Mouse (Mus musculus) MEL (cell line): ENCODE measurements around the gene Col4a1. TPM values are rescaled to one million over a fixed set of nuclear protein-coding genes. Genes with fewer than 3 reads are reported as not detected.

Source experiments
- DNase-seq: peaks from one replicate; pipeline ENCODE4 v3.0.0; 2011; ENCODE audit warnings: low read depth, low spot score
- H3K27ac ChIP-seq: 2 replicates; pipeline ENCODE4 v1.5.1; 2012; ENCODE audit warnings: low read depth, mild to moderate bottlenecking, control low read depth, low read length, moderate library complexity; ENCODE audit not compliant: control insufficient read depth
- H3K27me3 ChIP-seq, 2 experiments: fragments of 150-350 bp in 1 of 2; sonication (generic) in 1 of 2; 2 replicates each; pipeline ENCODE4 v1.6.1; 2012; ENCODE audit warnings: low read length in 2 of 2, mild to moderate bottlenecking in 2 of 2, improper control_type of control experiment in 1 of 2, moderate library complexity in 1 of 2; ENCODE audit not compliant: insufficient read depth in 2 of 2, control insufficient read depth in 1 of 2
- H3K36me3 ChIP-seq, 2 experiments: 2 replicates each; pipeline ENCODE4 v1.6.1; 2012 to 2014; ENCODE audit warnings: low read length in 2 of 2, improper control_type of control experiment in 1 of 2, inconsistent platforms in 1 of 2, mild to moderate bottlenecking in 1 of 2; ENCODE audit not compliant: insufficient read depth in 2 of 2, control insufficient read depth in 1 of 2
- H3K4me1 ChIP-seq, 2 experiments: fragments of 150-350 bp in 1 of 2; sonication (generic) in 1 of 2; 2 replicates each; pipeline ENCODE4 v1.6.1; 2012; ENCODE audit warnings: low read length in 2 of 2, improper control_type of control experiment in 1 of 2, mild to moderate bottlenecking in 1 of 2; ENCODE audit not compliant: insufficient read depth in 2 of 2, control insufficient read depth in 1 of 2
- H3K4me3 ChIP-seq, 2 experiments: fragments of 150-350 bp in 1 of 2; sonication (generic) in 1 of 2; 2 replicates each; pipeline ENCODE4 v1.5.1; 2012; ENCODE audit warnings: low read depth in 2 of 2, low read length in 2 of 2, mild to moderate bottlenecking in 2 of 2, moderate library complexity in 2 of 2, control low read depth in 1 of 2, improper control_type of control experiment in 1 of 2; ENCODE audit not compliant: control insufficient read depth in 1 of 2, insufficient read depth in 1 of 2
- H3K79me2 ChIP-seq: 2 replicates; pipeline ENCODE4 v1.6.1; 2012; ENCODE audit warnings: mild to moderate bottlenecking, low read length, moderate library complexity; ENCODE audit not compliant: control insufficient read depth, poor library complexity, insufficient read depth
- H3K9ac ChIP-seq: 2 replicates; pipeline ENCODE4 v1.6.1; 2012; ENCODE audit warnings: low read depth, mild to moderate bottlenecking, control low read depth, low read length, moderate library complexity; ENCODE audit not compliant: control insufficient read depth, poor library complexity, severe bottlenecking
- H3K9me3 ChIP-seq: fragments of 150-350 bp; sonication (generic); replicated peaks from 2 replicates; pipeline ENCODE4 v1.6.1; 2012; ENCODE audit warnings: mild to moderate bottlenecking, low read length, improper control_type of control experiment, moderate library complexity; ENCODE audit not compliant: insufficient read depth
- ELF1 ChIP-seq: IDR thresholded peaks from 2 replicates; pipeline ENCODE4 v1.6.1; 2014; ENCODE audit warnings: low read depth, mild to moderate bottlenecking, inconsistent platforms, low read length, improper control_type of control experiment, moderate library complexity
- EP300 ChIP-seq, 2 experiments: IDR thresholded peaks; 2 replicates each; pipeline ENCODE4 v1.6.1; 2011; ENCODE audit warnings: improper control_type of control experiment in 2 of 2, low read length in 2 of 2, low read depth in 1 of 2, mild to moderate bottlenecking in 1 of 2
- ETS1 ChIP-seq: IDR thresholded peaks from 2 replicates; pipeline ENCODE4 v1.6.1; 2012; ENCODE audit warnings: low read depth, mild to moderate bottlenecking, inconsistent platforms, low read length, improper control_type of control experiment, moderate library complexity
- HCFC1 ChIP-seq: IDR thresholded peaks from 2 replicates; pipeline ENCODE4 v1.6.1; 2012; ENCODE audit warnings: low read depth, mild to moderate bottlenecking, inconsistent platforms, low read length, improper control_type of control experiment, moderate library complexity
- KAT2A ChIP-seq: conservative IDR thresholded peaks from 2 replicates; pipeline ENCODE4 v1.6.1; 2012; ENCODE audit warnings: low read depth, low read length, improper control_type of control experiment, inconsistent platforms
- MAFK ChIP-seq: IDR thresholded peaks from 2 replicates; pipeline ENCODE4 v1.6.1; 2011; ENCODE audit warnings: low read depth, mild to moderate bottlenecking, low read length, improper control_type of control experiment, borderline replicate concordance
- MAZ ChIP-seq: IDR thresholded peaks from 2 replicates; pipeline ENCODE4 v1.6.1; 2012; ENCODE audit warnings: low read depth, mild to moderate bottlenecking, inconsistent platforms, low read length, improper control_type of control experiment
- MXI1 ChIP-seq: IDR thresholded peaks from 2 replicates; pipeline ENCODE4 v1.6.1; 2011; ENCODE audit warnings: mild to moderate bottlenecking, low read depth, low read length, improper control_type of control experiment
- MYC ChIP-seq: IDR thresholded peaks from 2 replicates; pipeline ENCODE4 v1.6.1; 2011; ENCODE audit warnings: low read depth, mild to moderate bottlenecking, low read length, improper control_type of control experiment, moderate library complexity
- RAD21 ChIP-seq: IDR thresholded peaks from 2 replicates; pipeline ENCODE4 v1.6.1; 2011; ENCODE audit warnings: mild to moderate bottlenecking, low read depth, low read length, improper control_type of control experiment
- RCOR1 ChIP-seq: IDR thresholded peaks from 2 replicates; pipeline ENCODE4 v1.6.1; 2012; ENCODE audit warnings: low read depth, mild to moderate bottlenecking, inconsistent platforms, low read length, improper control_type of control experiment
- SMC3 ChIP-seq: IDR thresholded peaks from 2 replicates; pipeline ENCODE4 v1.6.1; 2011; ENCODE audit warnings: low read depth, low read length, improper control_type of control experiment
- TCF12 ChIP-seq: IDR thresholded peaks from 2 replicates; pipeline ENCODE4 v1.6.1; 2014; ENCODE audit warnings: low read depth, mild to moderate bottlenecking, inconsistent platforms, low read length, improper control_type of control experiment, moderate library complexity
- USF1 ChIP-seq: IDR thresholded peaks from 2 replicates; pipeline ENCODE4 v1.6.1; 2014; ENCODE audit warnings: low read depth, mild to moderate bottlenecking, inconsistent platforms, low read length, improper control_type of control experiment, moderate library complexity
- ZC3H11A ChIP-seq: IDR thresholded peaks from 2 replicates; pipeline ENCODE4 v1.6.1; 2012; ENCODE audit warnings: low read depth, mild to moderate bottlenecking, inconsistent platforms, low read length, improper control_type of control experiment
- ZKSCAN1 ChIP-seq: IDR thresholded peaks from 2 replicates; pipeline ENCODE4 v1.6.1; 2012; ENCODE audit warnings: low read depth, mild to moderate bottlenecking, inconsistent platforms, low read length, improper control_type of control experiment, moderate library complexity
- ZMIZ1 ChIP-seq: IDR thresholded peaks from 2 replicates; pipeline ENCODE4 v1.6.1; 2012; ENCODE audit warnings: low read depth, mild to moderate bottlenecking, inconsistent platforms, low read length, improper control_type of control experiment, moderate library complexity
- polyA plus RNA-seq, 2 experiments: library from polyadenylated mRNA; stranded (reverse) in 1 of 2; unstranded in 1 of 2; fragments of >175 nt in 1 of 2; fragments of >200 nt in 1 of 2; gene quantifications; 2 replicates each; pipeline versions ENCODE4 v1.2.1 to v1.2.4; 2012; ENCODE audit warnings: low replicate concordance in 2 of 2, low read depth in 1 of 2; ENCODE audit not compliant: insufficient read length in 2 of 2, insufficient read depth in 1 of 2, missing spikeins in 1 of 2
- total RNA-seq: library from RNA; depleted of rRNA; stranded (reverse); fragments of 300-350 nt; gene quantifications from 2 replicates; pipeline ENCODE4 v1.2.3, GENCODE M21; 2012

Col4a1 gene
- total and polyA plus RNA-seq, 3 experiments = 0.31 TPM; not detected in 2

DNA sequence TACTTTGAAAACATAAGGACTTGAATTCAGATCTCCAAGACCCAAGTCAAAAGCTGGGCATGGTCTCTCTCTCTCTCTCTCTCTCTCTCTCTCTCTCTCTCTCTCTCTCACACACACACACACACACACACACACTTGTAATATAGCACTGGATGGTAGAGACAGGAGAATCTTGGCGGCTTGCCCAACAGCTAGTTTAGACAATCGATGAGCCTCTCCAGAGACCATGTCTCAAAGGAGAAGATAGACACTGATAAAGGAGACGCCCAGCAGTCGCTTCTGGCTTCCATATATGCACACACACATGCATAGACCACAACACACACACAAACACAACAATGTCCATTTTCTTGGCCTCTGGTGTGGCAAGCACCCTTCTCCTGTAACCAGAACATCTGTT is 126.2 kb downstream of the Col4a1 start:
- H3K27me3 ChIP-seq = no peaks in the 10 kb centered on the region

DNA sequence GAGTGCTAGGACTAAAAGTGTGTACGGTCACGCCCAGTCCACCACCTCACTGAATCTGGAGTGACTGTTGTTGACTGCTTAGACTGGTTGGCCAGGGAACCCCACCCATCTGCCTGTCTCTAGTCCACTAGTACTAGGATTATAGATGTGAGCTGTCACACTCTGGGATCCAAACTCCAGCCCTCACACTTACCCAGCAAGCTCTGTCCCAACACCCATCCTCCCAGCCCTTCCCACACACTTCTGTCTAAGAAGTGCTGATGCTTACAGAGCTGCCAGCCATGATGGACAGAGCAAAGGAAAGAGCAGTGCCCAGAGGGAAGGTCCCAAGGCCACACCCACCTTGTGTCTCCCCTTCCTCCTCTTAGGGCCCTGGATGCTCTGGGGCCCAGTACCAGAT is 127.0 kb downstream of the Col4a1 start:
- no peaks in the 10 kb centered on the region for H3K4me1 ChIP-seq
- no peaks in the 10 kb centered on the region for H3K36me3 ChIP-seq
- H3K27me3 ChIP-seq = no peaks in the 10 kb centered on the region
- no peak for TF ChIP-seq KAT2A
- no peak for TF ChIP-seq HCFC1
- TF ChIP-seq, all 39 proteins: peak for 0
- no peak overlapping the region for H3K27ac ChIP-seq
- no peaks in the 10 kb centered on the region for H3K79me2 ChIP-seq
- no peak overlapping the region for H3K9ac ChIP-seq
- H3K4me3 ChIP-seq = no peak overlapping the region
- no peaks in the 10 kb centered on the region for H3K9me3 ChIP-seq
- no peak for DNase-seq

More for the DNA sequence above, 126.2 kb downstream of the Col4a1 start:
- Histone ChIP-seq H3K36me3 (no peaks in the 10 kb centered on the region), H3K9ac (no peak overlapping the region), H3K4me1 (no peaks in the 10 kb centered on the region), H3K9me3 (no peaks in the 10 kb centered on the region), H3K27ac (no peak overlapping the region), H3K79me2 (no peaks in the 10 kb centered on the region), H3K4me3 (no peak overlapping the region)
- DNase-seq = no peak
- TF ChIP-seq ETS1 (no peak), ZKSCAN1 (no peak), TCF12 (no peak)

DNA sequence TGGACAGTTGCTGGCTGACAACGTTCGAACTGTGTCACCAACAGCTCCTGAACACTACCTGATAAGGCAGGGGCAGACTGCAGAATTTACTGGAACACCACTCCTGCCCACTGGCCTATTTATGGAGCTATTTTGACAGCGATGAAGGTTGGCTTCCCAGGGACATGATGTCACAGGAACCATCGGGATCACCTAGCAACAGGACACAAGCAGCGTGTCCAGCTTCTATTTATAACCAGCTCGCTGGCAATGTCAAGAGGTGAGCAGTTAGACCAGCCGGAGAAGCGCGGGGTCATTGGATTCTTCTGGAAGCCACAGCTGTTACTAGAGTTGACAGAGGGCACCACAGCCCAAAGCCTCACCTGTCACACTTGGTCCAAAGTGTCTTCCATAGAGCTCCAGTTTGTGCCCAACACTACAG is 129.0 kb downstream of the Col4a1 start:
- H3K36me3 ChIP-seq = no peaks in the 10 kb centered on the region
- H3K4me1 ChIP-seq = no peaks in the 10 kb centered on the region
- no peak for TF ChIP-seq USF1
- no peak for TF ChIP-seq MYC
- TF ChIP-seq ZMIZ1 = no peak
- no peak for TF ChIP-seq MAZ
- no peak for TF ChIP-seq ZKSCAN1
- no peak for TF ChIP-seq MAFK
- TF ChIP-seq MXI1 = no peak
- no peak for TF ChIP-seq SMC3
- TF ChIP-seq EP300 (IDR thresholded peaks at IDR 0.05; ENCODE audit: low read depth in 1 of 2, low read length in 2 of 2) = no peak
- TF ChIP-seq ELF1 = no peak
- no peak for TF ChIP-seq ZC3H11A
- no peak for TF ChIP-seq RAD21
- TF ChIP-seq KAT2A = no peak
- TF ChIP-seq RCOR1 = no peak
- no peak for TF ChIP-seq HCFC1
- no peak overlapping the region for H3K4me3 ChIP-seq
- H3K9me3 ChIP-seq = no peaks in the 10 kb centered on the region
- no peak for DNase-seq
- no peaks in the 10 kb centered on the region for H3K79me2 ChIP-seq
- H3K9ac ChIP-seq = no peak overlapping the region
- H3K27me3 ChIP-seq = no peaks in the 10 kb centered on the region
- no peak overlapping the region for H3K27ac ChIP-seq
